Mouse (Mus musculus) MEL (cell line): ENCODE results near the gene Ttc21b. TPM values are rescaled to one million over a fixed set of nuclear protein-coding genes. Genes with fewer than 3 reads are reported as not detected.

Experiments
- DNase-seq: peaks from one replicate; pipeline ENCODE4 v3.0.0; 2011; ENCODE audit warnings: low read depth, low spot score
- H3K27ac ChIP-seq: 2 replicates; pipeline ENCODE4 v1.5.1; 2012; ENCODE audit warnings: low read depth, mild to moderate bottlenecking, control low read depth, low read length, moderate library complexity; ENCODE audit not compliant: control insufficient read depth
- H3K27me3 ChIP-seq, 2 experiments: fragments of 150-350 bp in 1 of 2; sonication (generic) in 1 of 2; 2 replicates each; pipeline ENCODE4 v1.6.1; 2012; ENCODE audit warnings: low read length in 2 of 2, mild to moderate bottlenecking in 2 of 2, improper control_type of control experiment in 1 of 2, moderate library complexity in 1 of 2; ENCODE audit not compliant: insufficient read depth in 2 of 2, control insufficient read depth in 1 of 2
- H3K36me3 ChIP-seq, 2 experiments: 2 replicates each; pipeline ENCODE4 v1.6.1; 2012 to 2014; ENCODE audit warnings: low read length in 2 of 2, improper control_type of control experiment in 1 of 2, inconsistent platforms in 1 of 2, mild to moderate bottlenecking in 1 of 2; ENCODE audit not compliant: insufficient read depth in 2 of 2, control insufficient read depth in 1 of 2
- H3K4me1 ChIP-seq, 2 experiments: fragments of 150-350 bp in 1 of 2; sonication (generic) in 1 of 2; 2 replicates each; pipeline ENCODE4 v1.6.1; 2012; ENCODE audit warnings: low read length in 2 of 2, improper control_type of control experiment in 1 of 2, mild to moderate bottlenecking in 1 of 2; ENCODE audit not compliant: insufficient read depth in 2 of 2, control insufficient read depth in 1 of 2
- H3K4me3 ChIP-seq, 2 experiments: fragments of 150-350 bp in 1 of 2; sonication (generic) in 1 of 2; 2 replicates each; pipeline ENCODE4 v1.5.1; 2012; ENCODE audit warnings: low read depth in 2 of 2, low read length in 2 of 2, mild to moderate bottlenecking in 2 of 2, moderate library complexity in 2 of 2, control low read depth in 1 of 2, improper control_type of control experiment in 1 of 2; ENCODE audit not compliant: control insufficient read depth in 1 of 2, insufficient read depth in 1 of 2
- H3K79me2 ChIP-seq: 2 replicates; pipeline ENCODE4 v1.6.1; 2012; ENCODE audit warnings: mild to moderate bottlenecking, low read length, moderate library complexity; ENCODE audit not compliant: control insufficient read depth, poor library complexity, insufficient read depth
- H3K9ac ChIP-seq: 2 replicates; pipeline ENCODE4 v1.6.1; 2012; ENCODE audit warnings: low read depth, mild to moderate bottlenecking, control low read depth, low read length, moderate library complexity; ENCODE audit not compliant: control insufficient read depth, poor library complexity, severe bottlenecking
- H3K9me3 ChIP-seq: fragments of 150-350 bp; sonication (generic); replicated peaks from 2 replicates; pipeline ENCODE4 v1.6.1; 2012; ENCODE audit warnings: mild to moderate bottlenecking, low read length, improper control_type of control experiment, moderate library complexity; ENCODE audit not compliant: insufficient read depth
- BHLHE40 ChIP-seq: IDR thresholded peaks from 2 replicates; pipeline ENCODE4 v1.6.1; 2012; ENCODE audit warnings: low read depth, mild to moderate bottlenecking, inconsistent platforms, low read length, improper control_type of control experiment, borderline replicate concordance
- CHD1 ChIP-seq: IDR thresholded peaks from 2 replicates; pipeline ENCODE4 v1.6.1; 2012; ENCODE audit warnings: low read depth, mild to moderate bottlenecking, inconsistent platforms, low read length, improper control_type of control experiment
- CHD2 ChIP-seq: IDR thresholded peaks from 2 replicates; pipeline ENCODE4 v1.6.1; 2011; ENCODE audit warnings: low read length, improper control_type of control experiment
- ELF1 ChIP-seq: IDR thresholded peaks from 2 replicates; pipeline ENCODE4 v1.6.1; 2014; ENCODE audit warnings: low read depth, mild to moderate bottlenecking, inconsistent platforms, low read length, improper control_type of control experiment, moderate library complexity
- ETS1 ChIP-seq: IDR thresholded peaks from 2 replicates; pipeline ENCODE4 v1.6.1; 2012; ENCODE audit warnings: low read depth, mild to moderate bottlenecking, inconsistent platforms, low read length, improper control_type of control experiment, moderate library complexity
- GABPA ChIP-seq: IDR thresholded peaks from 2 replicates; pipeline ENCODE4 v1.6.1; 2012; ENCODE audit warnings: low read depth, mild to moderate bottlenecking, inconsistent platforms, low read length, improper control_type of control experiment, moderate library complexity
- GATA1 ChIP-seq: IDR thresholded peaks from 2 replicates; pipeline ENCODE4 v1.6.1; 2011; ENCODE audit warnings: low read depth, low read length, improper control_type of control experiment
- HCFC1 ChIP-seq: IDR thresholded peaks from 2 replicates; pipeline ENCODE4 v1.6.1; 2012; ENCODE audit warnings: low read depth, mild to moderate bottlenecking, inconsistent platforms, low read length, improper control_type of control experiment, moderate library complexity
- KAT2A ChIP-seq: conservative IDR thresholded peaks from 2 replicates; pipeline ENCODE4 v1.6.1; 2012; ENCODE audit warnings: low read depth, low read length, improper control_type of control experiment, inconsistent platforms
- MAX ChIP-seq: IDR thresholded peaks from 2 replicates; pipeline ENCODE4 v1.6.1; 2011; ENCODE audit warnings: low read length, improper control_type of control experiment
- MEF2A ChIP-seq: IDR thresholded peaks from 2 replicates; pipeline ENCODE4 v1.6.1; 2014; ENCODE audit warnings: low read depth, mild to moderate bottlenecking, inconsistent platforms, low read length, improper control_type of control experiment; ENCODE audit not compliant: poor library complexity, insufficient replicate concordance, severe bottlenecking; ENCODE audit errors: extremely low read depth
- MXI1 ChIP-seq: IDR thresholded peaks from 2 replicates; pipeline ENCODE4 v1.6.1; 2011; ENCODE audit warnings: mild to moderate bottlenecking, low read depth, low read length, improper control_type of control experiment
- MYC ChIP-seq: IDR thresholded peaks from 2 replicates; pipeline ENCODE4 v1.6.1; 2011; ENCODE audit warnings: low read depth, mild to moderate bottlenecking, low read length, improper control_type of control experiment, moderate library complexity
- NELFE ChIP-seq: IDR thresholded peaks from 2 replicates; pipeline ENCODE4 v1.6.1; 2011; ENCODE audit warnings: low read depth, low read length, improper control_type of control experiment
- NRF1 ChIP-seq: IDR thresholded peaks from 2 replicates; pipeline ENCODE4 v1.6.1; 2014; ENCODE audit warnings: low read depth, mild to moderate bottlenecking, inconsistent platforms, low read length, improper control_type of control experiment, moderate library complexity; ENCODE audit not compliant: poor library complexity, insufficient read depth, severe bottlenecking
- POLR2A ChIP-seq, 2 experiments: IDR thresholded peaks; 2 replicates each; pipeline ENCODE4 v1.6.1; 2011 to 2012; ENCODE audit warnings: low read length in 2 of 2, mild to moderate bottlenecking in 2 of 2, control low read depth in 1 of 2, improper control_type of control experiment in 1 of 2, low read depth in 1 of 2, moderate library complexity in 1 of 2; ENCODE audit not compliant: control insufficient read depth in 1 of 2, insufficient read depth in 1 of 2, poor library complexity in 1 of 2
- POLR2AphosphoS2 ChIP-seq: IDR thresholded peaks from 2 replicates; pipeline ENCODE4 v1.6.1; 2011; ENCODE audit warnings: low read length, improper control_type of control experiment
- POLR2AphosphoS5 ChIP-seq: IDR thresholded peaks from 2 replicates; pipeline ENCODE4 v1.6.1; 2012; ENCODE audit warnings: low read depth, borderline replicate concordance, mild to moderate bottlenecking, inconsistent platforms, low read length, moderate library complexity, mixed read lengths
- RAD21 ChIP-seq: IDR thresholded peaks from 2 replicates; pipeline ENCODE4 v1.6.1; 2011; ENCODE audit warnings: mild to moderate bottlenecking, low read depth, low read length, improper control_type of control experiment
- RCOR1 ChIP-seq: IDR thresholded peaks from 2 replicates; pipeline ENCODE4 v1.6.1; 2012; ENCODE audit warnings: low read depth, mild to moderate bottlenecking, inconsistent platforms, low read length, improper control_type of control experiment
- SIN3A ChIP-seq: IDR thresholded peaks from 2 replicates; pipeline ENCODE4 v1.6.1; 2012; ENCODE audit warnings: low read length, improper control_type of control experiment, inconsistent platforms
- SMC3 ChIP-seq: IDR thresholded peaks from 2 replicates; pipeline ENCODE4 v1.6.1; 2011; ENCODE audit warnings: low read depth, low read length, improper control_type of control experiment
- TAL1 ChIP-seq: IDR thresholded peaks from 2 replicates; pipeline ENCODE4 v1.6.1; 2012; ENCODE audit warnings: mild to moderate bottlenecking, inconsistent platforms, low read length, moderate library complexity, mixed read lengths
- TBP ChIP-seq: IDR thresholded peaks from 2 replicates; pipeline ENCODE4 v1.8.0; 2011; ENCODE audit warnings: low read depth, low read length, improper control_type of control experiment
- UBTF ChIP-seq: IDR thresholded peaks from 2 replicates; pipeline ENCODE4 v1.6.1; 2012; ENCODE audit warnings: low read depth, mild to moderate bottlenecking, inconsistent platforms, low read length, improper control_type of control experiment, moderate library complexity, borderline replicate concordance; ENCODE audit not compliant: insufficient read depth
- USF1 ChIP-seq: IDR thresholded peaks from 2 replicates; pipeline ENCODE4 v1.6.1; 2014; ENCODE audit warnings: low read depth, mild to moderate bottlenecking, inconsistent platforms, low read length, improper control_type of control experiment, moderate library complexity
- ZC3H11A ChIP-seq: IDR thresholded peaks from 2 replicates; pipeline ENCODE4 v1.6.1; 2012; ENCODE audit warnings: low read depth, mild to moderate bottlenecking, inconsistent platforms, low read length, improper control_type of control experiment
- polyA plus RNA-seq, 2 experiments: library from polyadenylated mRNA; stranded (reverse) in 1 of 2; unstranded in 1 of 2; fragments of >175 nt in 1 of 2; fragments of >200 nt in 1 of 2; gene quantifications; 2 replicates each; pipeline versions ENCODE4 v1.2.1 to v1.2.4; 2012; ENCODE audit warnings: low replicate concordance in 2 of 2, low read depth in 1 of 2; ENCODE audit not compliant: insufficient read length in 2 of 2, insufficient read depth in 1 of 2, missing spikeins in 1 of 2
- total RNA-seq: library from RNA; depleted of rRNA; stranded (reverse); fragments of 300-350 nt; gene quantifications from 2 replicates; pipeline ENCODE4 v1.2.3, GENCODE M21; 2012

The Ttc21b gene
- total and polyA plus RNA-seq, 3 experiments, result not detected

GRCm38 (mm10) chr2:66238886-66239285, 17.5 kb downstream of the Ttc21b start:
- Histone ChIP-seq H3K9me3 (no peaks in the 10 kb centered on the region), H3K79me2 (no peaks in the 10 kb centered on the region), H3K36me3 (no peaks in the 10 kb centered on the region), H3K27me3 (no peaks in the 10 kb centered on the region), H3K4me1 (no peaks in the 10 kb centered on the region), H3K27ac (no peak overlapping the region), H3K4me3 (no peak overlapping the region), H3K9ac (no peak overlapping the region)
- TF ChIP-seq MXI1, result no peak
- no peak for TF ChIP-seq SMC3
- no peak for TF ChIP-seq HCFC1
- no peak for TF ChIP-seq POLR2AphosphoS5
- TF ChIP-seq POLR2A (IDR thresholded peaks at IDR 0.05; ENCODE audit: control insufficient read depth in 1 of 2, insufficient read depth in 1 of 2, low read depth in 1 of 2, low read length in 2 of 2, poor library complexity in 1 of 2), result no peak
- no peak for TF ChIP-seq MEF2A
- TF ChIP-seq GABPA, result no peak
- TF ChIP-seq POLR2AphosphoS2, result no peak
- no peak for TF ChIP-seq SIN3A
- TF ChIP-seq ETS1, result no peak
- TF ChIP-seq NRF1, result no peak
- TF ChIP-seq GATA1, result no peak
- no peak for TF ChIP-seq NELFE
- DNase-seq, result no peak

DNA sequence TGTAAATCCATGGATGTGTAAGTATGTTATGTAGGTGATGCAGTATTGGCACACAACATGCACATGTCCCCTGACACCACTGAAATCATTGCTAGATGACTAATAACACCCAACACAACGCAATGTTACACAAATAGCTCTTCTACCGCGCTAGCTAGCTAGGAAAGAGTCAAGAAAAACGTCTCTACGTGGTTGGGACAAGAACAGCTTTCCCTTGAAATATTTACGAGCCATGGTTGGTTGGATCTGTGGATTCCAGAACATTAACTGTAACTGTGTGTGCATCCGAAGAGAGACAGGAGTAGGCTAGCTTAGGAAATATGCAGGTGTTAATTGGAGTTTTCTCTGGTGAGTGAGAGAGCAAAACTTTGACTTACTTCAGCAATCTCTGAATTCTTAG, 35.5 kb downstream of the Ttc21b start:
- TF ChIP-seq HCFC1 (no peak), CHD2 (no peak), RCOR1 (no peak), ETS1 (no peak), MAX (no peak), POLR2AphosphoS2 (no peak), USF1 (no peak), TBP (no peak), BHLHE40 (no peak), RAD21 (no peak), TAL1 (no peak), NRF1 (no peak), ZC3H11A (no peak), CHD1 (no peak), ELF1 (no peak), KAT2A (no peak), UBTF (no peak), MXI1 (no peak), MYC (no peak)
- no peak overlapping the region for H3K9ac ChIP-seq
- H3K79me2 ChIP-seq, result no peaks in the 10 kb centered on the region
- no peak overlapping the region for H3K27ac ChIP-seq
- H3K36me3 ChIP-seq, result no peaks in the 10 kb centered on the region
- DNase-seq, result no peak
- no peaks in the 10 kb centered on the region for H3K27me3 ChIP-seq
- H3K4me1 ChIP-seq, result no peaks in the 10 kb centered on the region
- no peaks in the 10 kb centered on the region for H3K9me3 ChIP-seq
- no peak overlapping the region for H3K4me3 ChIP-seq
